Mouse (Mus musculus): ENCODE measurements at regions not wholly inside any gene's neighbourhood (a gene's known extent, or its start where the extent isn't known, plus 50 kb on each side); places are given as distances from the start of the nearest gene placed in this dataset.

GRCm38 (mm10) chr1:92776353-92776752, 55.1 kb upstream of the Gpc1 start:
- DNase-seq (ENCODE audit: low spot score in 2 of 2), result no peak

- no peak for DNase-seq (ENCODE audit: low spot score in 2 of 2)
Measured at GRCm38 (mm10) chr1:92775908-92776307, 55.5 kb upstream of the Gpc1 start.

- no peak for DNase-seq (ENCODE audit: low spot score in 2 of 2)
Measured at GRCm38 (mm10) chr1:92774743-92775692, 56.4 kb upstream of the Gpc1 start.

- DNase-seq (ENCODE audit: low spot score in 2 of 2), result no peak
Measured at GRCm38 (mm10) chr1:92774006-92774405, 57.4 kb upstream of the Gpc1 start.

GRCm38 (mm10) chr1:92772784-92773113, 58.7 kb upstream of the Gpc1 start:
- no peak for DNase-seq (ENCODE audit: low spot score in 2 of 2)

- no peak for DNase-seq (ENCODE audit: low spot score in 2 of 2)
Measured at GRCm38 (mm10) chr1:92772101-92772783, 59.2 kb upstream of the Gpc1 start.

GRCm38 (mm10) chr1:92769696-92770095, 61.7 kb upstream of the Gpc1 start:
- no peak for DNase-seq (ENCODE audit: low spot score in 2 of 2)

- no peak for DNase-seq (ENCODE audit: low spot score in 2 of 2)
Measured at GRCm38 (mm10) chr1:92769156-92769555, 62.3 kb upstream of the Gpc1 start.

GRCm38 (mm10) chr1:92766496-92766895, 64.9 kb upstream of the Gpc1 start:
- DNase-seq (ENCODE audit: low spot score in 2 of 2), result no peak

- no peak for DNase-seq (ENCODE audit: low spot score in 2 of 2)
Measured at GRCm38 (mm10) chr1:92754793-92755488, 76.5 kb upstream of the Gpc1 start.

- no peak for DNase-seq (ENCODE audit: low spot score in 2 of 2)
Measured at GRCm38 (mm10) chr1:92751700-92752136, 79.7 kb upstream of the Gpc1 start.

- no peak for DNase-seq (ENCODE audit: low spot score in 2 of 2)
Measured at GRCm38 (mm10) chr1:92749475-92749874, 82.0 kb upstream of the Gpc1 start.

GRCm38 (mm10) chr1:92745284-92745683, 86.2 kb upstream of the Gpc1 start:
- no peak for DNase-seq (ENCODE audit: low spot score in 2 of 2)

GRCm38 (mm10) chr1:92744528-92745241, 86.8 kb upstream of the Gpc1 start:
- DNase-seq (ENCODE audit: low spot score in 2 of 2), result no peak

- DNase-seq (ENCODE audit: low spot score in 2 of 2), result no peak
Measured at GRCm38 (mm10) chr1:92742881-92743621, 88.4 kb upstream of the Gpc1 start.

GRCm38 (mm10) chr1:92742300-92742699, 89.1 kb upstream of the Gpc1 start:
- DNase-seq (ENCODE audit: low spot score in 2 of 2), result no peak

- no peak for DNase-seq (ENCODE audit: low spot score in 2 of 2)
Measured at GRCm38 (mm10) chr1:92741047-92741446, 90.4 kb upstream of the Gpc1 start.

- DNase-seq (ENCODE audit: low spot score in 2 of 2), result no peak
Measured at GRCm38 (mm10) chr1:92737600-92738197, 89.1 kb upstream of the Otos start.

GRCm38 (mm10) chr1:92736411-92736810, 87.8 kb upstream of the Otos start:
- DNase-seq (ENCODE audit: low spot score in 2 of 2), result no peak

- no peak for DNase-seq (ENCODE audit: low spot score in 2 of 2)
Measured at GRCm38 (mm10) chr1:92733732-92734131, 85.1 kb upstream of the Otos start.
